Mouse (Mus musculus): Measurements from ENCODE around the gene Rtcb. TPM values are rescaled to one million over a fixed set of nuclear protein-coding genes. Genes with fewer than 3 reads are reported as not detected.

The Rtcb gene
- polyA plus RNA-seq, 1 experiment from 2014 or later, result 102 TPM

GRCm38 (mm10) chr10:85936280-85936965 is 21.2 kb downstream of the Rtcb start:
- DNase-seq (no peak), ATAC-seq (ENCODE audit: low read depth) (no peak)
- no peak overlapping the region for H3K27ac ChIP-seq
- H3K36me3 ChIP-seq, result peaks cover 58% of the 10 kb centered on the region
- no peaks in the 10 kb centered on the region for H3K9me3 ChIP-seq (replicated peaks)
- WGBS (ENCODE audit: insufficient replicate concordance), result 83% methylated on average over 6 of the region's 6 CpGs
- no peak overlapping the region for H3K9ac ChIP-seq
- no peak overlapping the region for H3K4me3 ChIP-seq (replicated peaks)
- H3K27me3 ChIP-seq, result no peaks in the 10 kb centered on the region
- H3K4me2 ChIP-seq, result no peak overlapping the region
- no peaks in the 10 kb centered on the region for H3K4me1 ChIP-seq (replicated peaks)

DNA sequence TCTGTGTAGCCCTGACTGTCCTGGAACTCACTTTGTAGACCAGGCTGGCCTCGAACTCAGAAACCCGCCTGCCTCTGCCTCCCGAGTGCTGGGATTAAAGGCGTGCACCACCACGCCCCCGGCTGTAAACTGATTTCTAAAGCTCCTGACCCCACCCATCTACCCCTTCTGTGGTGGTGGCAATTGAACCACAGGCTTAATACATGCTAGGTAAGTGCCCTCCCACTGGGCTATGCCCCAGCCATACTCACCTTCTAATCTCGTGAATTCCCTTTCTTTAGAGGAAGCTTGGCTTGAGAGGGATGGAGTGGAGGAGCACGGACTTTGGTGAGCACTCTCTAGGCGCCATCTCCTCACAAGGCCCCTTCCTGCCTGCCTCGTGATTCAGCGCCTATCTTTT is 27.7 kb downstream of the Rtcb start:
- no peak overlapping the region for H3K4me3 ChIP-seq (replicated peaks)
- H3K27ac ChIP-seq, result no peak overlapping the region
- H3K4me2 ChIP-seq, result no peak overlapping the region
- DNase-seq, result no peak
- H3K4me1 ChIP-seq (replicated peaks), result peaks cover 15% of the 10 kb centered on the region
- no peaks in the 10 kb centered on the region for H3K9me3 ChIP-seq (replicated peaks)
- H3K9ac ChIP-seq, result no peak overlapping the region
- H3K27me3 ChIP-seq, result peaks cover 49% of the 10 kb centered on the region
- H3K36me3 ChIP-seq, result no peaks in the 10 kb centered on the region
- no peak for ATAC-seq (ENCODE audit: low read depth)
- WGBS (ENCODE audit: insufficient replicate concordance), result 65% methylated on average over 11 of the region's 11 CpGs

DNA sequence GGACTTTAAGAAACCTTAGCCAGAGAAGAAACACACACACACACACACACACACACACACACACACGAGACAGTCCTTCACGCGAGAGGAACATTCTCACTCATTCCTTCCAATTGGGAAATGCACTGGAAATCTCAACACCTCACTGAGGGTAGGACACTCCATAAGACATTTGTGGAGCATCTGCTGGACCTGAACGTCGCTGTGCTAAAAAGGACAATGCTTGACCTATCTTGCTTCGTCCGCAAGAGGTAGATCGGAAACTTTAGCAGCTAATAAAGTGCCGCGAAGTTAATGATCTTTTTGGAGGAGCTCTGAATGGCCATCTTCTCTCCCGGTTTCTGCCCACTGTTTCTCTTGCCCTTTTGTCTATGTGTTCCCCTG is 28.4 kb downstream of the Rtcb start:
- Histone ChIP-seq H3K27ac (no peak overlapping the region), H3K4me3 (replicated peaks) (0 out of 2 replicates have a peak overlapping the region, but pooled peaks have one; percentile 57), H3K9ac (no peak overlapping the region), H3K36me3 (no peaks in the 10 kb centered on the region), H3K4me2 (peak overlapping the region; percentile 79; the same call in 1 of the 2 replicates), H3K4me1 (replicated peaks) (peaks cover 15% of the 10 kb centered on the region), H3K27me3 (peaks cover 49% of the 10 kb centered on the region), H3K9me3 (replicated peaks) (no peaks in the 10 kb centered on the region)
- no peak for DNase-seq
- no peak for ATAC-seq (ENCODE audit: low read depth)
- 51% methylated on average over 11 of the region's 11 CpGs for WGBS (ENCODE audit: insufficient replicate concordance)

GRCm38 (mm10) chr10:85928499-85929207 is 29.0 kb downstream of the Rtcb start:
- H3K9ac ChIP-seq, result peak overlapping the region; percentile 41; the same call in 1 of the 2 replicates
- DNase-seq (peak; percentile 16), ATAC-seq (ENCODE audit: low read depth) (peak; percentile 54)
- peak overlapping the region; percentile 79 for H3K4me2 ChIP-seq
- WGBS (ENCODE audit: insufficient replicate concordance), result 2% methylated on average over 63 of the region's 63 CpGs
- peaks cover 15% of the 10 kb centered on the region for H3K4me1 ChIP-seq (replicated peaks)
- H3K27me3 ChIP-seq, result peaks cover 53% of the 10 kb centered on the region
- H3K27ac ChIP-seq, result no peak overlapping the region
- H3K36me3 ChIP-seq, result no peaks in the 10 kb centered on the region
- peak overlapping the region; percentile 57 for H3K4me3 ChIP-seq (replicated peaks)
- no peaks in the 10 kb centered on the region for H3K9me3 ChIP-seq (replicated peaks)

DNA sequence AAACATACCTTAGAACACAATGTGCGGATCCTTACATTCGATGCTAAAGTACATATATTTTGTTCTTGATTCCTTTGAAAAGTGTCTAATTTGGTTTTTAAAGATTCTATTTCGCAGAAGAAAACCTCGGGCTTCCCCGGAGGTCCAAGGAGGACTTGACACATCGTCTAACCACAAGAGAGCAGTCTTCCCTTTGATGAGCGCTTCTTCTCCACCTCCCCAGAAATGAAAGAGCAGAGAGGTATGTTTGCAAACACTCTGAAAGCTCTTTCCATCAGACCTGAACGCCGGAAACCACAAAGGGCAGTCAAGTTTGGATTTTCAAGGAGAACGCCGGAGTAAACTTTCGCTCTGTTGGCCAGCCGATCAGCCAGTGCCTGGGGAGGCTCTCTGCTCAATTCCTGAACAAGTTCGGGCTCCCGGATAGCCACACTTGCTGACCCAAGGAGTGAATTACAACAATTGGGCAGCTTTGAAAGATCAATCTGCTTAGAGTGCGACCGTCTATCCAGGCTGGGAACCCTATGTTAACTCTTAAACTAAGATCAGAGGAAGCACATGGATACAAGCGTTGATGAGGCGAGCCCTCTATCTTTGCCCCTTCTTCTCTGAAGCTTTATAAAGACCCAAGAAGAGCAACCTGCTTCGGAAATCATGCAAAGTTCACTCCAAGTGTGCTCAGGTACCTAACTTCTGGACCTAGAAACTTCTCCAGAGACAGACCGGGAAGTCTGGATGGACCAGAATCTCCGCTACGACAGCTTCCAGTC is 29.8 kb downstream of the Rtcb start, which contains the start of gene Ascl4:
Gene Ascl4 (plus strand): TSS at position 6 of the 770 bp plus-strand sequence.
- Histone ChIP-seq H3K4me1 (replicated peaks) (peaks cover 15% of the 10 kb centered on the region), H3K9me3 (replicated peaks) (no peaks in the 10 kb centered on the region), H3K36me3 (no peaks in the 10 kb centered on the region), H3K4me2 (peak within 1 kb of the TSS; percentile 79), H3K9ac (peak within 1 kb of the TSS; percentile 41; the same call in 1 of the 2 replicates), H3K27me3 (peaks cover 58% of the 10 kb centered on the region), H3K27ac (no peak within 1 kb of the TSS), H3K4me3 (replicated peaks) (peak within 1 kb of the TSS; percentile 57)
- no peak for ATAC-seq (ENCODE audit: low read depth)
- 2% methylated on average over 23 of the region's 23 CpGs for WGBS (ENCODE audit: insufficient replicate concordance)
- DNase-seq, result no peak

GRCm38 (mm10) chr10:85916498-85917309 is 40.9 kb downstream of the Rtcb start, which contains the start of gene Prdm4:
Gene Prdm4 (minus strand): TSS chr10:85917142.
- H3K27ac ChIP-seq, result peak within 1 kb of the TSS; percentile 90
- under 1% methylated on average over 88 of the region's 90 CpGs for WGBS (ENCODE audit: insufficient replicate concordance)
- peaks cover 25% of the 10 kb centered on the region for H3K36me3 ChIP-seq
- H3K4me1 ChIP-seq (replicated peaks), result peaks cover 29% of the 10 kb centered on the region
- H3K4me3 ChIP-seq (replicated peaks), result peak within 1 kb of the TSS; percentile 90
- 0 out of 2 replicates have a peak, but pooled peaks cover 6% of the 10 kb centered on the region for H3K27me3 ChIP-seq
- peak; percentile 98 for DNase-seq
- peak within 1 kb of the TSS; percentile 94 for H3K4me2 ChIP-seq
- no peaks in the 10 kb centered on the region for H3K9me3 ChIP-seq (replicated peaks)
- H3K9ac ChIP-seq, result peak within 1 kb of the TSS; percentile 90
- ATAC-seq (ENCODE audit: low read depth), result peak; percentile 98

Other genes with a start within 250 kb of the Rtcb start
- gene Pwp1, start 128.3 kb downstream of the Rtcb start, polyA plus RNA-seq (2015; fragmentation: Nextera tagmentation; extraction: Ambion mirVana), result 47.3 and 52.4 TPM in 2 replicates
- 5.4 and 6.3 TPM in 2 replicates for gene Prdm4, start 40.7 kb downstream of the Rtcb start, polyA plus RNA-seq (2015; fragmentation: Nextera tagmentation; extraction: Ambion mirVana)
- not detected in 2 replicates for gene Ascl4, start 30.1 kb downstream of the Rtcb start, polyA plus RNA-seq (2015; fragmentation: Nextera tagmentation; extraction: Ambion mirVana)
- gene Bpifc, start 54.1 kb upstream of the Rtcb start, polyA plus RNA-seq (2015; fragmentation: Nextera tagmentation; extraction: Ambion mirVana), result not detected in 2 replicates
- 69.0 and 74.3 TPM in 2 replicates for gene Fbxo7, start 64.1 kb upstream of the Rtcb start, polyA plus RNA-seq (2015; fragmentation: Nextera tagmentation; extraction: Ambion mirVana)

All from liver, embryonic 13.5 days (tissue).